Mouse (Mus musculus): ENCODE measurements at regions not wholly inside any gene's neighbourhood (a gene's known extent, or its start where the extent isn't known, plus 50 kb on each side); places are given as distances from the start of the nearest gene placed in this dataset.

GRCm38 (mm10) chr1:24832246-24832645 is 153.8 kb downstream of the Lmbrd1 start:
- Histone ChIP-seq H3K27me3 (ENCODE audit: control insufficient read depth, insufficient read depth, low read length) (no peaks in the 10 kb centered on the region), H3K4me2 (replicated peaks; ENCODE audit: low read depth, low read length) (no peak overlapping the region), H3K4me3 (ENCODE audit: low read depth, low read length) (no peak overlapping the region), H3K27ac (ENCODE audit: low read depth, low read length) (no peak overlapping the region), H3K36me3 (ENCODE audit: control insufficient read depth, insufficient read depth, low read length) (no peaks in the 10 kb centered on the region), H3K4me1 (replicated peaks; ENCODE audit: control insufficient read depth, insufficient read depth, low read length) (no peaks in the 10 kb centered on the region), H3K9ac (ENCODE audit: low read depth, low read length) (no peak overlapping the region), H3K9me3 (ENCODE audit: control insufficient read depth, low read length) (no peaks in the 10 kb centered on the region)
- DNase-seq (ENCODE audit: low spot score): no peak
- no peak for ATAC-seq (ENCODE audit: low FRiP score)
- WGBS: 99% methylated on average over 3 of the region's 3 CpGs

GRCm38 (mm10) chr1:24866877-24867276 is 188.4 kb downstream of the Lmbrd1 start:
- Histone ChIP-seq H3K27me3 (ENCODE audit: control insufficient read depth, insufficient read depth, low read length) (no peaks in the 10 kb centered on the region), H3K4me2 (replicated peaks; ENCODE audit: low read depth, low read length) (no peak overlapping the region), H3K9ac (ENCODE audit: low read depth, low read length) (no peak overlapping the region), H3K27ac (ENCODE audit: low read depth, low read length) (no peak overlapping the region), H3K9me3 (ENCODE audit: control insufficient read depth, low read length) (no peaks in the 10 kb centered on the region), H3K36me3 (ENCODE audit: control insufficient read depth, insufficient read depth, low read length) (no peaks in the 10 kb centered on the region), H3K4me1 (replicated peaks; ENCODE audit: control insufficient read depth, insufficient read depth, low read length) (no peaks in the 10 kb centered on the region), H3K4me3 (ENCODE audit: low read depth, low read length) (no peak overlapping the region)
- WGBS: 86% methylated on average over 7 of the region's 7 CpGs
- no peak for ATAC-seq (ENCODE audit: low FRiP score)
- no peak for DNase-seq (ENCODE audit: low spot score)

- Histone ChIP-seq H3K4me2 (replicated peaks; ENCODE audit: low read depth, low read length) (no peak overlapping the region), H3K9me3 (ENCODE audit: control insufficient read depth, low read length) (no peaks in the 10 kb centered on the region), H3K4me3 (ENCODE audit: low read depth, low read length) (no peak overlapping the region), H3K27ac (ENCODE audit: low read depth, low read length) (no peak overlapping the region), H3K27me3 (ENCODE audit: control insufficient read depth, insufficient read depth, low read length) (no peaks in the 10 kb centered on the region), H3K4me1 (replicated peaks; ENCODE audit: control insufficient read depth, insufficient read depth, low read length) (no peaks in the 10 kb centered on the region), H3K9ac (ENCODE audit: low read depth, low read length) (no peak overlapping the region), H3K36me3 (ENCODE audit: control insufficient read depth, insufficient read depth, low read length) (no peaks in the 10 kb centered on the region)
- 82% methylated on average over 12 of the region's 12 CpGs for WGBS
- peak; percentile 27 for DNase-seq (ENCODE audit: low spot score)
- ATAC-seq (ENCODE audit: low FRiP score): peak; percentile 53; the same call in 1 of the 2 replicates
These were observed 191.3 kb downstream of the Lmbrd1 start for GRCm38 (mm10) chr1:24869772-24870171.

GRCm38 (mm10) chr1:24870685-24871417 is 192.4 kb downstream of the Lmbrd1 start:
- no peaks in the 10 kb centered on the region for H3K4me1 ChIP-seq (replicated peaks; ENCODE audit: control insufficient read depth, insufficient read depth, low read length)
- H3K9ac ChIP-seq (ENCODE audit: low read depth, low read length): no peak overlapping the region
- H3K9me3 ChIP-seq (ENCODE audit: control insufficient read depth, low read length): no peaks in the 10 kb centered on the region
- H3K27me3 ChIP-seq (ENCODE audit: control insufficient read depth, insufficient read depth, low read length): no peaks in the 10 kb centered on the region
- no peak overlapping the region for H3K4me2 ChIP-seq (replicated peaks; ENCODE audit: low read depth, low read length)
- H3K27ac ChIP-seq (ENCODE audit: low read depth, low read length): no peak overlapping the region
- no peak overlapping the region for H3K4me3 ChIP-seq (ENCODE audit: low read depth, low read length)
- no peak for ATAC-seq (ENCODE audit: low FRiP score)
- no peaks in the 10 kb centered on the region for H3K36me3 ChIP-seq (ENCODE audit: control insufficient read depth, insufficient read depth, low read length)
- no peak for DNase-seq (ENCODE audit: low spot score)
- WGBS: 86% methylated on average over 7 of the region's 7 CpGs

GRCm38 (mm10) chr1:24877014-24877413 is 198.6 kb downstream of the Lmbrd1 start:
- no peak for ATAC-seq (ENCODE audit: low FRiP score)
- no peak for DNase-seq (ENCODE audit: low spot score)

GRCm38 (mm10) chr1:24883638-24884037 is 205.2 kb downstream of the Lmbrd1 start:
- H3K4me3 ChIP-seq (ENCODE audit: low read depth, low read length): no peak overlapping the region

More at GRCm38 (mm10) chr1:24877014-24877413, 198.6 kb downstream of the Lmbrd1 start:
- Histone ChIP-seq H3K4me3 (ENCODE audit: low read depth, low read length) (no peak overlapping the region), H3K4me2 (replicated peaks; ENCODE audit: low read depth, low read length) (no peak overlapping the region), H3K9ac (ENCODE audit: low read depth, low read length) (no peak overlapping the region), H3K27me3 (ENCODE audit: control insufficient read depth, insufficient read depth, low read length) (no peaks in the 10 kb centered on the region), H3K4me1 (replicated peaks; ENCODE audit: control insufficient read depth, insufficient read depth, low read length) (no peaks in the 10 kb centered on the region), H3K27ac (ENCODE audit: low read depth, low read length) (no peak overlapping the region), H3K36me3 (ENCODE audit: control insufficient read depth, insufficient read depth, low read length) (no peaks in the 10 kb centered on the region), H3K9me3 (ENCODE audit: control insufficient read depth, low read length) (no peaks in the 10 kb centered on the region)

GRCm38 (mm10) chr1:24901278-24901677 is 222.8 kb downstream of the Lmbrd1 start:
- Histone ChIP-seq H3K9ac (ENCODE audit: low read depth, low read length) (no peak overlapping the region), H3K4me3 (ENCODE audit: low read depth, low read length) (no peak overlapping the region), H3K27ac (ENCODE audit: low read depth, low read length) (no peak overlapping the region), H3K27me3 (ENCODE audit: control insufficient read depth, insufficient read depth, low read length) (no peaks in the 10 kb centered on the region), H3K36me3 (ENCODE audit: control insufficient read depth, insufficient read depth, low read length) (no peaks in the 10 kb centered on the region), H3K4me1 (replicated peaks; ENCODE audit: control insufficient read depth, insufficient read depth, low read length) (no peaks in the 10 kb centered on the region), H3K4me2 (replicated peaks; ENCODE audit: low read depth, low read length) (no peak overlapping the region), H3K9me3 (ENCODE audit: control insufficient read depth, low read length) (no peaks in the 10 kb centered on the region)
- WGBS: 33% methylated on average over 2 of the region's 2 CpGs
- peak; percentile 33; the same call in 1 of the 2 replicates for ATAC-seq (ENCODE audit: low FRiP score)
- DNase-seq (ENCODE audit: low spot score): peak; percentile 80

More at GRCm38 (mm10) chr1:24883638-24884037, 205.2 kb downstream of the Lmbrd1 start:
- Histone ChIP-seq H3K36me3 (ENCODE audit: control insufficient read depth, insufficient read depth, low read length) (no peaks in the 10 kb centered on the region), H3K27me3 (ENCODE audit: control insufficient read depth, insufficient read depth, low read length) (no peaks in the 10 kb centered on the region), H3K27ac (ENCODE audit: low read depth, low read length) (no peak overlapping the region), H3K9me3 (ENCODE audit: control insufficient read depth, low read length) (no peaks in the 10 kb centered on the region), H3K4me1 (replicated peaks; ENCODE audit: control insufficient read depth, insufficient read depth, low read length) (no peaks in the 10 kb centered on the region), H3K4me2 (replicated peaks; ENCODE audit: low read depth, low read length) (no peak overlapping the region), H3K9ac (ENCODE audit: low read depth, low read length) (no peak overlapping the region)
- ATAC-seq (ENCODE audit: low FRiP score): no peak
- DNase-seq (ENCODE audit: low spot score): no peak

GRCm38 (mm10) chr1:24938303-24939263 is 260.2 kb downstream of the Lmbrd1 start:
- no peaks in the 10 kb centered on the region for H3K27me3 ChIP-seq (ENCODE audit: control insufficient read depth, insufficient read depth, low read length)
- no peaks in the 10 kb centered on the region for H3K9me3 ChIP-seq (ENCODE audit: control insufficient read depth, low read length)
- DNase-seq (ENCODE audit: low spot score) (no peak), ATAC-seq (ENCODE audit: low FRiP score) (no peak; the same call in 1 of the 2 replicates)
- no peak overlapping the region for H3K4me3 ChIP-seq (ENCODE audit: low read depth, low read length)
- H3K4me2 ChIP-seq (replicated peaks; ENCODE audit: low read depth, low read length): no peak overlapping the region
- no peak overlapping the region for H3K9ac ChIP-seq (ENCODE audit: low read depth, low read length)
- 61% methylated on average over 3 of the region's 3 CpGs for WGBS
- no peaks in the 10 kb centered on the region for H3K4me1 ChIP-seq (replicated peaks; ENCODE audit: control insufficient read depth, insufficient read depth, low read length)
- no peak overlapping the region for H3K27ac ChIP-seq (ENCODE audit: low read depth, low read length)
- H3K36me3 ChIP-seq (ENCODE audit: control insufficient read depth, insufficient read depth, low read length): no peaks in the 10 kb centered on the region

All from hindbrain, embryonic 11.5 days (tissue).